Mouse (Mus musculus) naive thymus-derived CD4-positive, alpha-beta T cell, adult 2 months (primary cell): ENCODE measurements around the gene Prr29.
"Not testable (repeated sequence)": the region's sequence is repeated elsewhere in the genome, so short reads cannot be mapped to it uniquely, and the experiment has no call there.

Experiments
- DNase-seq: peaks from one replicate; pipeline ENCODE4 v3.0.0-alpha.2; 2011; ENCODE audit warnings: low read depth

Gene Prr29

GRCm38 (mm10) chr11:106355382-106356128 lies 9.7 kb upstream of the Prr29 start:
- peak; percentile 34 for DNase-seq

GRCm38 (mm10) chr11:106359350-106359749 lies 5.9 kb upstream of the Prr29 start:
- peak; percentile 60 for DNase-seq

GRCm38 (mm10) chr11:106364712-106365111 lies 560 bp upstream of the Prr29 start:
- no peak for DNase-seq

- DNase-seq, result peak; percentile 86
Measured at GRCm38 (mm10) chr11:106366316-106366715, 1.0 kb downstream of the Prr29 start.

GRCm38 (mm10) chr11:106373998-106374397 lies 8.7 kb downstream of the Prr29 start:
- no peak for DNase-seq

GRCm38 (mm10) chr11:106374559-106374958 lies 9.3 kb downstream of the Prr29 start:
- DNase-seq, result no peak

GRCm38 (mm10) chr11:106374979-106375378 lies 9.7 kb downstream of the Prr29 start:
- no peak for DNase-seq

GRCm38 (mm10) chr11:106381011-106381410 lies 15.7 kb downstream of the Prr29 start:
- no peak for DNase-seq

GRCm38 (mm10) chr11:106381883-106382282 lies 16.6 kb downstream of the Prr29 start:
- DNase-seq, result no peak

GRCm38 (mm10) chr11:106382424-106382823 lies 17.2 kb downstream of the Prr29 start:
- no peak for DNase-seq

- no peak for DNase-seq
Measured at GRCm38 (mm10) chr11:106383051-106383790, 17.9 kb downstream of the Prr29 start.

GRCm38 (mm10) chr11:106386409-106386808 lies 21.1 kb downstream of the Prr29 start:
- DNase-seq, result peak; percentile 25

- DNase-seq, result peak; percentile 72
Measured at GRCm38 (mm10) chr11:106387020-106387419, 21.7 kb downstream of the Prr29 start.

- peak; percentile 88 for DNase-seq
Measured at GRCm38 (mm10) chr11:106387791-106388216, 22.5 kb downstream of the Prr29 start, which contains the start of gene Icam2. Icam2 (minus strand) TSS chr11:106388075.

GRCm38 (mm10) chr11:106389611-106390010 lies 24.3 kb downstream of the Prr29 start:
- DNase-seq, result no peak

GRCm38 (mm10) chr11:106390757-106391156 lies 25.5 kb downstream of the Prr29 start:
- no peak for DNase-seq

GRCm38 (mm10) chr11:106391546-106392188 lies 26.4 kb downstream of the Prr29 start:
- peak; percentile 90 for DNase-seq

- DNase-seq, result no peak
Measured at GRCm38 (mm10) chr11:106392597-106393330, 27.5 kb downstream of the Prr29 start.

- no peak for DNase-seq
Measured at GRCm38 (mm10) chr11:106393331-106393616, 28.0 kb downstream of the Prr29 start.

GRCm38 (mm10) chr11:106394055-106394454 lies 28.8 kb downstream of the Prr29 start:
- not testable (repeated sequence) for DNase-seq

GRCm38 (mm10) chr11:106397656-106398055 lies 32.4 kb downstream of the Prr29 start:
- no peak for DNase-seq

GRCm38 (mm10) chr11:106398481-106398880 lies 33.2 kb downstream of the Prr29 start:
- DNase-seq, result no peak
